Mouse (Mus musculus): ENCODE data around the gene Pkig. TPM values are rescaled to one million over a fixed set of nuclear protein-coding genes. Genes with fewer than 3 reads are reported as not detected.

The Pkig gene
- total RNA-seq, 1 experiment, result 14.8 TPM

DNA sequence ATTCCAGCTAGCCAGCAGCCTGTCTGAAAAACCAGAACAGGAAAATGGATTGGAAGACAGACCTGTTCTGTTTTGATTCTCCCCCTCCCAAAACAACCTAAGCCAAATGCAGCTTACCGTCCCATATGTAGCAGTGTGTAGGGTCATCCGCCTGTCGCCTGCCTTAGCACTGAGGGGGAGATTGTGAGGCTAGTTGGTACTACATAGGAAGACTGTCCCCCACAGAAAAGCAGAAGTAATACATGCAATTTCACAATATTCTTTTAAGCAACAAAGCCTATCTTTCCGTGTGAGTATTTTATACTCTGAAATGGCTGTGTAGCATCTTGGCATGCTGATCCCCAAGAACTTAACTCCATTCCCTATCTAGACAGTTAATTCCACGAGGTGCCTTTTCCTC lies 44.7 kb downstream of the Pkig start:
- TF ChIP-seq HCFC1 (IDR thresholded peaks at IDR 0.05; ENCODE audit: borderline replicate concordance, insufficient read depth, low read length), result no peak
- TF ChIP-seq ZNF384 (IDR thresholded peaks at IDR 0.05; ENCODE audit: low read depth, low read length), result no peak
- TF ChIP-seq ZC3H11A (IDR thresholded peaks at IDR 0.05; ENCODE audit: borderline replicate concordance, low read depth, low read length), result no peak
- TF ChIP-seq MAFK (IDR thresholded peaks at IDR 0.05; ENCODE audit: insufficient read depth, low read depth, low read length), result no peak
- no peak for TF ChIP-seq CHD2 (IDR thresholded peaks at IDR 0.05; ENCODE audit: low read depth, low read length)
- no peaks in the 10 kb centered on the region for H3K4me1 ChIP-seq (ENCODE audit: control insufficient read depth in 2 of 2, insufficient read depth in 2 of 2, low read length in 2 of 2, poor library complexity in 1 of 2)
- H3K9me3 ChIP-seq (ENCODE audit: control insufficient read depth, insufficient read depth, low read depth, low read length), result no peaks in the 10 kb centered on the region
- in situ Hi-C loops (cut with MboI; ENCODE audit: low sequenced_read_pairs in 2 of 2, unreplicated experiment in 2 of 2), result no loop called here
- H3K36me3 ChIP-seq (ENCODE audit: control insufficient read depth, insufficient read depth, low read length, poor library complexity, severe bottlenecking), result no peaks in the 10 kb centered on the region
- no peak for DNase-seq (ENCODE audit: low read depth, low spot score)
- no peak overlapping the region for H3K27ac ChIP-seq (ENCODE audit: insufficient read depth, low read depth, low read length, poor library complexity, severe bottlenecking)
- H3K9ac ChIP-seq (ENCODE audit: insufficient read depth, low read depth, low read length, poor library complexity, severe bottlenecking), result no peak overlapping the region
- H3K4me3 ChIP-seq (ENCODE audit: insufficient read depth in 1 of 2, low read depth in 1 of 2, low read length in 2 of 2, poor library complexity in 1 of 2, severe bottlenecking in 1 of 2), result no peak overlapping the region

DNA sequence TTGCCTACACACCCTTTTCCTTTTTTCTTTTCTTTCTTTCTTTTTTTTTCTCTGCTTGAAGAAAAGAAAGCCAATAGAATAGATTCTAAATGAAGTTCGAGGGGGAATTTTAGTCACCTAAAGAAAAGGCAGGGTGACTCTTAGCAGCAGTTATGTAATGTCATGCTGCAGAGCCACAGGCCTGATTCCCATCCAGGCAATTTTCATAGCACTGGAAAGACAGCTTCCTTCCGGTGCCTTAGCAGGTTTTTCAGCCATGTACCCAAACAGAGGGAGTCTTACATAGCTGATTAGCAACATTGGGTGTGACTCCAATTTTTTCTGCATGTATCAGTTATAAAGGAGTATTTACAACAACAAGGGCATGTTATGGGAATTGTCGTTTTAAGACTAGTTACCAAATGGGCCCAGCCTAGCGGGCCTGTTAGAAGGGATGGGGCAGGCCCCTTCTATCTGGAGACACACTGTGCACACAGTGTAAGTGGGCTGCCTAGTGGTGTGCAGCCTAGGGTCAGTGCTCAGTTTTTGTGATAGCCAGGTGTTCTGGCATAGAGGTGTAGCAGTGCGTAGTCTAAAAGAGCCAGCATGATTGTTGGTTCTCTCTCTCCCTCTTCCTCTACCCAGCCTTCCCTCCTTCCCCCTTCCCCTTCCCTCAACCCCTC lies 45.5 kb downstream of the Pkig start:
- TF ChIP-seq MAFK (IDR thresholded peaks at IDR 0.05; ENCODE audit: insufficient read depth, low read depth, low read length) (no peak), CHD2 (IDR thresholded peaks at IDR 0.05; ENCODE audit: low read depth, low read length) (no peak), HCFC1 (IDR thresholded peaks at IDR 0.05; ENCODE audit: borderline replicate concordance, insufficient read depth, low read length) (no peak), ZNF384 (IDR thresholded peaks at IDR 0.05; ENCODE audit: low read depth, low read length) (no peak), ZC3H11A (IDR thresholded peaks at IDR 0.05; ENCODE audit: borderline replicate concordance, low read depth, low read length) (no peak)
- in situ Hi-C loops (cut with MboI; ENCODE audit: low sequenced_read_pairs in 2 of 2, unreplicated experiment in 2 of 2), result no loop called here
- no peak overlapping the region for H3K9ac ChIP-seq (ENCODE audit: insufficient read depth, low read depth, low read length, poor library complexity, severe bottlenecking)
- no peak overlapping the region for H3K27ac ChIP-seq (ENCODE audit: insufficient read depth, low read depth, low read length, poor library complexity, severe bottlenecking)
- H3K4me1 ChIP-seq (ENCODE audit: control insufficient read depth in 2 of 2, insufficient read depth in 2 of 2, low read length in 2 of 2, poor library complexity in 1 of 2), result no peaks in the 10 kb centered on the region
- no peaks in the 10 kb centered on the region for H3K9me3 ChIP-seq (ENCODE audit: control insufficient read depth, insufficient read depth, low read depth, low read length)
- H3K4me3 ChIP-seq (ENCODE audit: insufficient read depth in 1 of 2, low read depth in 1 of 2, low read length in 2 of 2, poor library complexity in 1 of 2, severe bottlenecking in 1 of 2), result no peak overlapping the region
- H3K36me3 ChIP-seq (ENCODE audit: control insufficient read depth, insufficient read depth, low read length, poor library complexity, severe bottlenecking), result no peaks in the 10 kb centered on the region
- DNase-seq (ENCODE audit: low read depth, low spot score), result no peak

DNA sequence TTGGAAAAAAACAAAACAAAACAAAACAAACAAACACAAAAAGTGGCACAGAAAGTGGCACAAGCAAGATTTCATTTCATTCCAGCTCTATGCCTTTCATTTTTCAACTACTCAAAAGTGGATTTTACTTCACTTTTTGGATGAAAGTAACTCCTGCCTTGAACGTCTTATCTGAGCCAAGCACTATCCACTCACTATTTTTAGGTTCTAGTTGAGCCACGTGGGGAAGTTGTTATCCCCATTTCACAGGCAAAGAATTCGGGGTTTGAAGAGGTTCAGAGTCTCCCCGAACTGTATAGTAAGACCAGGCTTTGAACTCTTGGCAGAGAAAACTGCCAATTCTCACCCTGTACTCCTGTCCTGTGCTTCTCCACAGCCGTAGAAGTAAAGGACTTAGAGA lies 50.1 kb downstream of the Pkig start:
- Histone ChIP-seq H3K9me3 (ENCODE audit: control insufficient read depth, insufficient read depth, low read depth, low read length) (no peaks in the 10 kb centered on the region), H3K9ac (ENCODE audit: insufficient read depth, low read depth, low read length, poor library complexity, severe bottlenecking) (no peak overlapping the region), H3K4me3 (ENCODE audit: insufficient read depth in 1 of 2, low read depth in 1 of 2, low read length in 2 of 2, poor library complexity in 1 of 2, severe bottlenecking in 1 of 2) (no peak overlapping the region), H3K27ac (ENCODE audit: insufficient read depth, low read depth, low read length, poor library complexity, severe bottlenecking) (no peak overlapping the region), H3K36me3 (ENCODE audit: control insufficient read depth, insufficient read depth, low read length, poor library complexity, severe bottlenecking) (no peaks in the 10 kb centered on the region), H3K4me1 (ENCODE audit: control insufficient read depth in 2 of 2, insufficient read depth in 2 of 2, low read length in 2 of 2, poor library complexity in 1 of 2) (no peaks in the 10 kb centered on the region)
- TF ChIP-seq HCFC1 (IDR thresholded peaks at IDR 0.05; ENCODE audit: borderline replicate concordance, insufficient read depth, low read length), result no peak
- no peak for TF ChIP-seq ZNF384 (IDR thresholded peaks at IDR 0.05; ENCODE audit: low read depth, low read length)
- TF ChIP-seq MAFK (IDR thresholded peaks at IDR 0.05; ENCODE audit: insufficient read depth, low read depth, low read length), result no peak
- TF ChIP-seq CHD2 (IDR thresholded peaks at IDR 0.05; ENCODE audit: low read depth, low read length), result no peak
- TF ChIP-seq ZC3H11A (IDR thresholded peaks at IDR 0.05; ENCODE audit: borderline replicate concordance, low read depth, low read length), result no peak
- DNase-seq (ENCODE audit: low read depth, low spot score), result no peak
- in situ Hi-C loops (cut with MboI; ENCODE audit: low sequenced_read_pairs in 2 of 2, unreplicated experiment in 2 of 2), result no loop called here

DNA sequence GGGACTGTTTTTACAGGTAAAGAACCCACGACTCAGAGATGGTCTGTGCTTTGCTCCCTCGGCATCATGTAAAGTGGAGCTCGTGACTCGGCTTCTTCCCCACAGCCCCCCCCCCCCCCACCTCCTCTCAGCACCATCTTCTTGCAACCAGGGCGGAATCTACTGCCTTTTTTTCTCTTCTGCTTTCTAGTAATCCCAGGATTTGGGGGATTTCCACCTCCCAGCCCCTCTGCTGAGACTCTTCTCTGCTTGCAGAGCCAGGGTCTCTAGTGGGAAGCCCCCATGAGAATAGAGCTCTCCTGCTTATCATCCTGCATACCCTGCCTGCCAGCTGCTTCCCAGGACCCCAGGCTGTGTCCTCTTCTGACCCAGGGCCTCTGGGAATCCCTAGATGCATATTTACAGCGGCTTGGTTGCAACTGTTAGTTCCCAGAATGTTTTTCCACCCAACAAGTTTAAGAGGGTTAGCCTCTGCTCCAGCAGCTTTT lies 50.6 kb downstream of the Pkig start:
- Histone ChIP-seq H3K4me1 (ENCODE audit: control insufficient read depth in 2 of 2, insufficient read depth in 2 of 2, low read length in 2 of 2, poor library complexity in 1 of 2) (no peaks in the 10 kb centered on the region), H3K36me3 (ENCODE audit: control insufficient read depth, insufficient read depth, low read length, poor library complexity, severe bottlenecking) (no peaks in the 10 kb centered on the region), H3K4me3 (ENCODE audit: insufficient read depth in 1 of 2, low read depth in 1 of 2, low read length in 2 of 2, poor library complexity in 1 of 2, severe bottlenecking in 1 of 2) (no peak overlapping the region), H3K9ac (ENCODE audit: insufficient read depth, low read depth, low read length, poor library complexity, severe bottlenecking) (no peak overlapping the region), H3K9me3 (ENCODE audit: control insufficient read depth, insufficient read depth, low read depth, low read length) (no peaks in the 10 kb centered on the region), H3K27ac (ENCODE audit: insufficient read depth, low read depth, low read length, poor library complexity, severe bottlenecking) (no peak overlapping the region)
- in situ Hi-C loops (cut with MboI; ENCODE audit: low sequenced_read_pairs in 2 of 2, unreplicated experiment in 2 of 2), result no loop called here
- DNase-seq (ENCODE audit: low read depth, low spot score), result no peak
- no peak for TF ChIP-seq CHD2 (IDR thresholded peaks at IDR 0.05; ENCODE audit: low read depth, low read length)
- TF ChIP-seq ZNF384 (IDR thresholded peaks at IDR 0.05; ENCODE audit: low read depth, low read length), result no peak
- no peak for TF ChIP-seq HCFC1 (IDR thresholded peaks at IDR 0.05; ENCODE audit: borderline replicate concordance, insufficient read depth, low read length)
- TF ChIP-seq ZC3H11A (IDR thresholded peaks at IDR 0.05; ENCODE audit: borderline replicate concordance, low read depth, low read length), result no peak
- TF ChIP-seq MAFK (IDR thresholded peaks at IDR 0.05; ENCODE audit: insufficient read depth, low read depth, low read length), result no peak
